Mouse (Mus musculus) adrenal gland, adult 10 weeks (tissue): Measurements from ENCODE around the gene Mog. TPM values are rescaled to one million over a fixed set of nuclear protein-coding genes. Genes with fewer than 3 reads are reported as not detected.

Experiments used
- polyA plus RNA-seq: library from polyadenylated mRNA; stranded (reverse); fragments of 350-450 nt; fragmentation: Illumina TruSeq; extraction: RNeasy Lipid Tissue Mini Kit (QIAGEN cat#74804); gene quantifications from one replicate; pipeline ENCODE4 v1.2.3, GENCODE M21; 2014; ENCODE audit warnings: low read depth, low replicate concordance

The Mog gene
- polyA plus RNA-seq = not detected

GRCm38 (mm10) chr17:37022628-37023576 is at the start of gene Mog:
TSS of gene Mog (minus strand) at chr17:37023398.

GRCm38 (mm10) chr17:37045611-37046311 is 22.6 kb upstream of the Mog start, which contains the start of gene Gabbr1:
TSS of gene Gabbr1 (plus strand) at chr17:37045966.

GRCm38 (mm10) chr17:37000863-37001262 is 22.3 kb downstream of the Mog start, which contains the start of gene Zfp57:
TSS of gene Zfp57 (plus strand) at chr17:37001163.

GRCm38 (mm10) chr17:36989437-36989836 is 33.8 kb downstream of the Mog start, which contains the start of gene H2-M5:
TSS of gene H2-M5 (minus strand) at chr17:36989537.

DNA sequence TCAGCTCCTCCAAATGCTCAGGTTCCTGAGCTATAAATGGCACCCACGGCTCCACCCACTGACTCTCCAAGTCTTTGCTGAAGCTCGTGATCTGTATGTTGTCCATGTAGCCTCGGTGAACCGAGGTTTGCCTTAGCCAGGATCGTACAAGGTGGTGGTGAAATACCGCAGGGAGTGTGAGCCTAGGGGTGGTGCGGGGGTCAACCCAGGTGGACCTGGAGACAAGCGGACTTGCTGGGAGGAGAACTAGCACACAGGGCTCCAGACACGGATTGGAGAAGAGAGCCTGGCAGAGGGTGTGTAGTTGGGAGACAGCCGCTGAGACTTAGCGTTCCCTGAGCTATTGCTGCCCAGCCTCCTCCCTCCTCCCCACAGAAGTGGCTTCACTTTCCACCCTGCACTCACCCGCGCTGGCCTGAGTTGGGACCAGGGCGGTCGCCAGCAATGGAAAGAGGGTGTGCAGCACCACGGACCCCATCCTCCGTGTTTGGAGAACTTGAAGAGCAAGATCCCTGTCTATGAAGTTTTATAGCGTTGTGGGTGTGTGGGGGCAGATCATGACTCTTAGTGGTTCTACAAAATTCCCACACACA is 41.9 kb downstream of the Mog start, which contains the start of gene 2410137M14Rik:
TSS of gene 2410137M14Rik (minus strand) at position 17 of the 593 bp plus-strand sequence.

Other genes starting within 250 kb of the Mog start
- gene H2-M10.6, start 211.2 kb downstream of the Mog start, polyA plus RNA-seq = not detected
- 30.4 TPM for gene Trim26, start 186.3 kb downstream of the Mog start, polyA plus RNA-seq
- not detected for gene Trim15, start 156.2 kb downstream of the Mog start, polyA plus RNA-seq
- gene Trim10, start 153.8 kb downstream of the Mog start, polyA plus RNA-seq = not detected
- gene Trim40, start 133.3 kb downstream of the Mog start, polyA plus RNA-seq = 0.41 TPM
- gene Trim31, start 125.3 kb downstream of the Mog start, polyA plus RNA-seq = not detected
- gene Rnf39, start 80.5 kb downstream of the Mog start, polyA plus RNA-seq = not detected
- gene Ppp1r11, start 71.7 kb downstream of the Mog start, polyA plus RNA-seq = 9.0 TPM
- 18.0 TPM for gene Znrd1, start 64.8 kb downstream of the Mog start, polyA plus RNA-seq
- gene Znrd1as, start 64.8 kb downstream of the Mog start, polyA plus RNA-seq = 26.9 TPM
- not detected for gene 2410137M14Rik, start 42.2 kb downstream of the Mog start, polyA plus RNA-seq
- gene H2-M5, start 33.9 kb downstream of the Mog start, polyA plus RNA-seq = not detected
- 4.4 TPM for gene Zfp57, start 22.2 kb downstream of the Mog start, polyA plus RNA-seq
- 34.8 TPM for gene Gabbr1, start 22.6 kb upstream of the Mog start, polyA plus RNA-seq
- not detected for gene Olfr90, start 65.1 kb upstream of the Mog start, polyA plus RNA-seq
- not detected for gene Olfr91, start 74.9 kb upstream of the Mog start, polyA plus RNA-seq
- not detected for gene Olfr92, start 96.7 kb upstream of the Mog start, polyA plus RNA-seq
- not detected for gene Olfr93, start 138.1 kb upstream of the Mog start, polyA plus RNA-seq
- not detected for gene Ubd, start 170.5 kb upstream of the Mog start, polyA plus RNA-seq
- gene Olfr94, start 177.6 kb upstream of the Mog start, polyA plus RNA-seq = not detected
- gene Olfr95, start 189.7 kb upstream of the Mog start, polyA plus RNA-seq = not detected
- gene Olfr96, start 196.7 kb upstream of the Mog start, polyA plus RNA-seq = not detected
- gene Olfr97, start 213.9 kb upstream of the Mog start, polyA plus RNA-seq = not detected
- gene Olfr98, start 240.4 kb upstream of the Mog start, polyA plus RNA-seq = not detected
- gene H2-M3, start 246.8 kb upstream of the Mog start, polyA plus RNA-seq = 0.58 TPM